Mouse (Mus musculus): ENCODE results near the gene Ccr4. TPM values are rescaled to one million over a fixed set of nuclear protein-coding genes. Genes with fewer than 3 reads are reported as not detected.

The Ccr4 gene
- not detected for total RNA-seq (2021)
- long read RNA-seq, experiment 1, result 0 reads
- long read RNA-seq, experiment 2, result 0 reads

- no peak for DNase-seq (ENCODE audit: low spot score in 2 of 2)
These were observed at the start of gene Ccr4 for GRCm38 (mm10) chr9:114504816-114505215. Gene Ccr4, minus strand, starts transcription at chr9:114504916.

- DNase-seq (ENCODE audit: low spot score in 2 of 2), result no peak
These were observed 49.1 kb upstream of the Ccr4 start for GRCm38 (mm10) chr9:114553828-114554227.

- no peak for DNase-seq (ENCODE audit: low spot score in 2 of 2)
These were observed 45.3 kb upstream of the Ccr4 start for GRCm38 (mm10) chr9:114550033-114550432.

- no peak for DNase-seq (ENCODE audit: low spot score in 2 of 2)
These were observed 44.4 kb upstream of the Ccr4 start for GRCm38 (mm10) chr9:114549117-114549516.

- DNase-seq (ENCODE audit: low spot score in 2 of 2), result no peak
These were observed 43.8 kb upstream of the Ccr4 start for GRCm38 (mm10) chr9:114548496-114548895.

- DNase-seq (ENCODE audit: low spot score in 2 of 2), result no peak
These were observed 42.9 kb upstream of the Ccr4 start for GRCm38 (mm10) chr9:114547643-114548077.

GRCm38 (mm10) chr9:114546765-114547164 is 42.0 kb upstream of the Ccr4 start:
- DNase-seq (ENCODE audit: low spot score in 2 of 2), result no peak

- DNase-seq (ENCODE audit: low spot score in 2 of 2), result peak in 1 of 2 experiments; percentile 7
These were observed 40.2 kb upstream of the Ccr4 start for GRCm38 (mm10) chr9:114544754-114545393.

- DNase-seq (ENCODE audit: low spot score in 2 of 2), result no peak
These were observed 39.4 kb upstream of the Ccr4 start for GRCm38 (mm10) chr9:114543882-114544753.

- no peak for DNase-seq (ENCODE audit: low spot score in 2 of 2)
These were observed 36.6 kb upstream of the Ccr4 start for GRCm38 (mm10) chr9:114541279-114541741.

GRCm38 (mm10) chr9:114538996-114539563 is 34.4 kb upstream of the Ccr4 start:
- DNase-seq (ENCODE audit: low spot score in 2 of 2), result no peak

- no peak for DNase-seq (ENCODE audit: low spot score in 2 of 2)
These were observed 31.9 kb upstream of the Ccr4 start for GRCm38 (mm10) chr9:114536628-114537027.

- DNase-seq (ENCODE audit: low spot score in 2 of 2), result no peak
These were observed 30.2 kb upstream of the Ccr4 start for GRCm38 (mm10) chr9:114534747-114535517.

- DNase-seq (ENCODE audit: low spot score in 2 of 2), result no peak
These were observed 29.1 kb upstream of the Ccr4 start for GRCm38 (mm10) chr9:114533848-114534247.

- no peak for DNase-seq (ENCODE audit: low spot score in 2 of 2)
These were observed 26.6 kb upstream of the Ccr4 start for GRCm38 (mm10) chr9:114531276-114531675.

- no peak for DNase-seq (ENCODE audit: low spot score in 2 of 2)
These were observed 23.9 kb upstream of the Ccr4 start for GRCm38 (mm10) chr9:114528680-114529048.

- DNase-seq (ENCODE audit: low spot score in 2 of 2), result no peak
These were observed 23.4 kb upstream of the Ccr4 start for GRCm38 (mm10) chr9:114527992-114528679.

GRCm38 (mm10) chr9:114527085-114527484 is 22.4 kb upstream of the Ccr4 start:
- DNase-seq (ENCODE audit: low spot score in 2 of 2), result no peak

- no peak for DNase-seq (ENCODE audit: low spot score in 2 of 2)
These were observed 21.9 kb upstream of the Ccr4 start for GRCm38 (mm10) chr9:114526581-114526980.

- DNase-seq (ENCODE audit: low spot score in 2 of 2), result no peak
These were observed 21.2 kb upstream of the Ccr4 start for GRCm38 (mm10) chr9:114525891-114526290.
